Mouse (Mus musculus): ENCODE results near the gene Mettl8. TPM values are rescaled to one million over a fixed set of nuclear protein-coding genes. Genes with fewer than 3 reads are reported as not detected.

The Mettl8 gene
- polyA plus RNA-seq, 1 experiment from 2014 or later = 6.0 TPM

- H3K4me3 ChIP-seq (ENCODE audit: low read depth, low read length) = no peak overlapping the region
- H3K9me3 ChIP-seq (ENCODE audit: control insufficient read depth) = no peaks in the 10 kb centered on the region
- H3K4me2 ChIP-seq (replicated peaks; ENCODE audit: low read depth) = no peak overlapping the region
- H3K4me1 ChIP-seq (replicated peaks; ENCODE audit: control insufficient read depth, insufficient read depth, low read length) = no peaks in the 10 kb centered on the region
- no peak for ATAC-seq
- no peaks in the 10 kb centered on the region for H3K27me3 ChIP-seq (replicated peaks; ENCODE audit: control insufficient read depth, insufficient read depth, low read length)
- H3K27ac ChIP-seq (ENCODE audit: low read depth, low read length) = no peak overlapping the region
- no peak for TF ChIP-seq CTCF (IDR thresholded peaks at IDR 0.05; ENCODE audit: low read depth)
- H3K9ac ChIP-seq (ENCODE audit: low read depth, low read length) = no peak overlapping the region
- H3K36me3 ChIP-seq (ENCODE audit: control insufficient read depth, insufficient read depth) = no peaks in the 10 kb centered on the region
- 61% methylated on average over 17 of the region's 17 CpGs for WGBS
These were observed 65.9 kb downstream of the Mettl8 start for GRCm38 (mm10) chr2:70989201-70990191.

GRCm38 (mm10) chr2:70978271-70978670 lies 77.1 kb downstream of the Mettl8 start:
- no peaks in the 10 kb centered on the region for H3K4me1 ChIP-seq (replicated peaks; ENCODE audit: control insufficient read depth, insufficient read depth, low read length)
- H3K27me3 ChIP-seq (replicated peaks; ENCODE audit: control insufficient read depth, insufficient read depth, low read length) = no peaks in the 10 kb centered on the region
- no peak overlapping the region for H3K27ac ChIP-seq (ENCODE audit: low read depth, low read length)
- no peaks in the 10 kb centered on the region; the same call in 1 of the 2 replicates for H3K36me3 ChIP-seq (ENCODE audit: control insufficient read depth, insufficient read depth)
- WGBS = 59% methylated on average over 5 of the region's 5 CpGs
- H3K4me3 ChIP-seq (ENCODE audit: low read depth, low read length) = no peak overlapping the region
- no peak overlapping the region for H3K4me2 ChIP-seq (replicated peaks; ENCODE audit: low read depth)
- H3K9ac ChIP-seq (ENCODE audit: low read depth, low read length) = no peak overlapping the region
- H3K9me3 ChIP-seq (ENCODE audit: control insufficient read depth) = no peaks in the 10 kb centered on the region
- no peak for TF ChIP-seq CTCF (IDR thresholded peaks at IDR 0.05; ENCODE audit: low read depth)
- peak; percentile 31; the same call in 1 of the 2 replicates for ATAC-seq

GRCm38 (mm10) chr2:70974769-70975168 lies 80.6 kb downstream of the Mettl8 start:
- no peak overlapping the region for H3K4me3 ChIP-seq (ENCODE audit: low read depth, low read length)
- no peak overlapping the region for H3K4me2 ChIP-seq (replicated peaks; ENCODE audit: low read depth)
- H3K27ac ChIP-seq (ENCODE audit: low read depth, low read length) = no peak overlapping the region
- H3K9me3 ChIP-seq (ENCODE audit: control insufficient read depth) = no peaks in the 10 kb centered on the region
- no peaks in the 10 kb centered on the region for H3K27me3 ChIP-seq (replicated peaks; ENCODE audit: control insufficient read depth, insufficient read depth, low read length)
- no peaks in the 10 kb centered on the region; the same call in 1 of the 2 replicates for H3K36me3 ChIP-seq (ENCODE audit: control insufficient read depth, insufficient read depth)
- no peak for TF ChIP-seq CTCF (IDR thresholded peaks at IDR 0.05; ENCODE audit: low read depth)
- no peak for ATAC-seq
- no peak overlapping the region for H3K9ac ChIP-seq (ENCODE audit: low read depth, low read length)
- 93% methylated on average over 6 of the region's 6 CpGs for WGBS
- H3K4me1 ChIP-seq (replicated peaks; ENCODE audit: control insufficient read depth, insufficient read depth, low read length) = no peaks in the 10 kb centered on the region

- Histone ChIP-seq H3K36me3 (ENCODE audit: control insufficient read depth, insufficient read depth) (no peaks in the 10 kb centered on the region; the same call in 1 of the 2 replicates), H3K4me1 (replicated peaks; ENCODE audit: control insufficient read depth, insufficient read depth, low read length) (no peaks in the 10 kb centered on the region), H3K27ac (ENCODE audit: low read depth, low read length) (no peak overlapping the region), H3K9me3 (ENCODE audit: control insufficient read depth) (no peaks in the 10 kb centered on the region), H3K4me2 (replicated peaks; ENCODE audit: low read depth) (no peak overlapping the region), H3K4me3 (ENCODE audit: low read depth, low read length) (no peak overlapping the region), H3K27me3 (replicated peaks; ENCODE audit: control insufficient read depth, insufficient read depth, low read length) (no peaks in the 10 kb centered on the region), H3K9ac (ENCODE audit: low read depth, low read length) (no peak overlapping the region)
- TF ChIP-seq CTCF (IDR thresholded peaks at IDR 0.05; ENCODE audit: low read depth) = no peak
- ATAC-seq = no peak
- 75% methylated on average over 16 of the region's 16 CpGs for WGBS
These were observed 82.4 kb downstream of the Mettl8 start for GRCm38 (mm10) chr2:70972795-70973518.

- peaks cover 7% of the 10 kb centered on the region; the same call in 1 of the 2 replicates for H3K36me3 ChIP-seq (ENCODE audit: control insufficient read depth, insufficient read depth)
- no peak overlapping the region for H3K4me3 ChIP-seq (ENCODE audit: low read depth, low read length)
- no peak overlapping the region for H3K4me2 ChIP-seq (replicated peaks; ENCODE audit: low read depth)
- H3K27ac ChIP-seq (ENCODE audit: low read depth, low read length) = no peak overlapping the region
- no peak overlapping the region for H3K9ac ChIP-seq (ENCODE audit: low read depth, low read length)
- H3K27me3 ChIP-seq (replicated peaks; ENCODE audit: control insufficient read depth, insufficient read depth, low read length) = no peaks in the 10 kb centered on the region
- WGBS = 51% methylated on average over 7 of the region's 7 CpGs
- H3K9me3 ChIP-seq (ENCODE audit: control insufficient read depth) = no peaks in the 10 kb centered on the region
- no peak for TF ChIP-seq CTCF (IDR thresholded peaks at IDR 0.05; ENCODE audit: low read depth)
- ATAC-seq = no peak
- H3K4me1 ChIP-seq (replicated peaks; ENCODE audit: control insufficient read depth, insufficient read depth, low read length) = no peaks in the 10 kb centered on the region
These were observed 85.1 kb downstream of the Mettl8 start for GRCm38 (mm10) chr2:70970158-70970741.

GRCm38 (mm10) chr2:70968305-70968704 lies 87.1 kb downstream of the Mettl8 start:
- H3K27me3 ChIP-seq (replicated peaks; ENCODE audit: control insufficient read depth, insufficient read depth, low read length) = no peaks in the 10 kb centered on the region
- H3K9me3 ChIP-seq (ENCODE audit: control insufficient read depth) = no peaks in the 10 kb centered on the region
- no peak for ATAC-seq
- H3K36me3 ChIP-seq (ENCODE audit: control insufficient read depth, insufficient read depth) = peaks cover 10% of the 10 kb centered on the region; the same call in 1 of the 2 replicates
- H3K27ac ChIP-seq (ENCODE audit: low read depth, low read length) = no peak overlapping the region
- H3K9ac ChIP-seq (ENCODE audit: low read depth, low read length) = no peak overlapping the region
- H3K4me2 ChIP-seq (replicated peaks; ENCODE audit: low read depth) = no peak overlapping the region
- H3K4me3 ChIP-seq (ENCODE audit: low read depth, low read length) = no peak overlapping the region
- TF ChIP-seq CTCF (IDR thresholded peaks at IDR 0.05; ENCODE audit: low read depth) = no peak
- H3K4me1 ChIP-seq (replicated peaks; ENCODE audit: control insufficient read depth, insufficient read depth, low read length) = no peaks in the 10 kb centered on the region
- WGBS = 85% methylated on average over 2 of the region's 2 CpGs
